ENCODE assay signal across 11 mouse cellular contexts in the genomic region with DNA sequence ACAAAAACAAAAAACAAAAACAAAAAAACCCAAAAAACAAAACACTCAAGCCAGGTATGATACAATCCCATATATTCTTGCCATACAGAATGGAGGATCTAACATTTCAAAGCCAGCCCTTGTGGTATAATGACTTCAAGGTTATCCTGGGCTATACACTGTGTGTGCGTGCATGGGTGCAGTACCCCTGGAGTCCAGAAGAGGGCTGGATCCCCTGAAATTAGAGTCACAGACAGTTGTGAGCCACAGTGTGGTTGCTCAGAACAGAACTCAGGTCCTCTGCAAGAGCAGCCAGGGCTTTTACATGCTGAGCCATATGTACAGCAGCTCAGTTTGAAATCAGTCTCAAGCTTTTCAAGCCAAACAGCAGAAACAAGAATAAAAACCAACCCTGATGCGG.
DNase-seq lines count a peak whose midpoint lies in the region; ATAC-seq and TF ChIP-seq lines count a peak whose summit lies in the region.
"Had no signal": no experiment of that assay in that cellular context is flagged by ENCODE, and none has a peak within 500 bp of the region (broad histone marks: within the 10 kb centered on the region; RNA-seq: fewer than 3 reads in every experiment).

No protein-coding gene starts in this region.

- no peak for DNase-seq in hindbrain, postnatal 0 days (ENCODE audit: low spot score)
- DNase-seq in testis, postnatal 10 days (ENCODE audit: low spot score), result no peak
- peak; percentile 60 for DNase-seq in thymus, postnatal 4 days
- DNase-seq in adrenal gland, adult (ENCODE audit: inconsistent age in 2 of 2, low spot score in 1 of 2), result no peak
- DNase-seq: cerebellum, postnatal 25 days; heart, postnatal 36 days had no signal

- no peak for ATAC-seq in hindbrain, postnatal 0 days
- ATAC-seq in hindbrain, embryonic 16.5 days, result no peak

- 100% methylated on average over 2 of the region's 2 CpGs for WGBS in hindbrain, postnatal 0 days
- 98% methylated on average over 2 of the region's 2 CpGs for WGBS in hindbrain, embryonic 16.5 days
- 89% methylated on average over 2 of the region's 2 CpGs for WGBS in bone marrow, adult 2 months

- peak; percentile 58 for TF ChIP-seq CTCF in hindbrain, postnatal 0 days (IDR thresholded peaks at IDR 0.05; ENCODE audit: low read depth)
- peak; percentile 37; the same call in 1 of the 2 replicates for TF ChIP-seq CTCF in testis, adult 2 months (IDR thresholded peaks at IDR 0.05; ENCODE audit: control insufficient read depth, insufficient read depth, insufficient replicate concordance, low read depth, low read length)
- peak; percentile 32; the same call in 1 of the 2 replicates for TF ChIP-seq CTCF in bone marrow, adult 2 months (IDR thresholded peaks at IDR 0.05; ENCODE audit: control insufficient read depth, insufficient read depth, low read length)

- no peak overlapping the region for H3K9ac ChIP-seq in hindbrain, postnatal 0 days (replicated peaks; ENCODE audit: low read length)
- H3K9ac ChIP-seq in hindbrain, embryonic 16.5 days (ENCODE audit: low read depth, low read length), result no peak overlapping the region
- H3K9ac ChIP-seq: kidney, embryonic 15.5 days; liver, embryonic 15.5 days had no signal

- no peaks in the 10 kb centered on the region for H3K4me1 ChIP-seq in hindbrain, postnatal 0 days (ENCODE audit: insufficient read depth, low read length)
- H3K4me1 ChIP-seq in hindbrain, embryonic 16.5 days (ENCODE audit: control insufficient read depth, insufficient read depth, low read depth, low read length), result no peaks in the 10 kb centered on the region
- no peaks in the 10 kb centered on the region for H3K4me1 ChIP-seq in testis, adult 2 months (ENCODE audit: control insufficient read depth, insufficient read depth, low read length)
- peaks cover 1% of the 10 kb centered on the region; the same call in 1 of the 2 replicates for H3K4me1 ChIP-seq in bone marrow, adult 2 months (ENCODE audit: control insufficient read depth, insufficient read depth, low read length)
- H3K4me1 ChIP-seq: kidney, embryonic 15.5 days had no signal

- no peak overlapping the region for H3K4me2 ChIP-seq in hindbrain, postnatal 0 days (ENCODE audit: low read depth, low read length)
- H3K4me2 ChIP-seq in hindbrain, embryonic 16.5 days (ENCODE audit: low read length), result no peak overlapping the region
- H3K4me2 ChIP-seq: kidney, embryonic 15.5 days; liver, embryonic 15.5 days had no signal

- no peak for TF ChIP-seq POLR2A in testis, adult 2 months (IDR thresholded peaks at IDR 0.05; ENCODE audit: control insufficient read depth, low read depth, low read length)
- TF ChIP-seq POLR2A in bone marrow, adult 2 months (IDR thresholded peaks at IDR 0.05; ENCODE audit: borderline replicate concordance, control insufficient read depth, low read depth, low read length), result no peak

- H3K27me3 ChIP-seq in hindbrain, postnatal 0 days (ENCODE audit: insufficient read depth, low read length), result no peaks in the 10 kb centered on the region
- H3K27me3 ChIP-seq in hindbrain, embryonic 16.5 days (replicated peaks; ENCODE audit: control insufficient read depth, insufficient read depth, low read length), result no peaks in the 10 kb centered on the region
- H3K27me3 ChIP-seq in testis, adult 2 months (ENCODE audit: control insufficient read depth, insufficient read depth, low read length), result no peaks in the 10 kb centered on the region
- H3K27me3 ChIP-seq: liver, embryonic 15.5 days had no signal

- no peak overlapping the region for H3K27ac ChIP-seq in hindbrain, postnatal 0 days
- no peak overlapping the region for H3K27ac ChIP-seq in hindbrain, embryonic 16.5 days (ENCODE audit: low read depth, low read length)
- H3K27ac ChIP-seq in testis, adult 2 months (ENCODE audit: control insufficient read depth, insufficient read depth, low read depth, low read length), result no peak overlapping the region
- H3K27ac ChIP-seq in bone marrow, adult 2 months (ENCODE audit: control insufficient read depth, insufficient read depth, low read depth, low read length, poor library complexity), result no peak overlapping the region
- H3K27ac ChIP-seq: kidney, embryonic 15.5 days; liver, embryonic 15.5 days had no signal

- H3K36me3 ChIP-seq in hindbrain, postnatal 0 days (ENCODE audit: insufficient read depth, low read length), result 0 out of 2 replicates have a peak, but pooled peaks cover 10% of the 10 kb centered on the region
- H3K36me3 ChIP-seq in hindbrain, embryonic 16.5 days (ENCODE audit: control insufficient read depth, insufficient read depth, low read length), result peaks cover 18% of the 10 kb centered on the region; the same call in 1 of the 2 replicates
- no peaks in the 10 kb centered on the region for H3K36me3 ChIP-seq in testis, adult 2 months (ENCODE audit: control insufficient read depth, insufficient read depth, low read length)
- H3K36me3 ChIP-seq: kidney, embryonic 15.5 days; liver, embryonic 15.5 days had no signal

- no peak overlapping the region for H3K4me3 ChIP-seq in hindbrain, postnatal 0 days (ENCODE audit: low read length)
- no peak overlapping the region for H3K4me3 ChIP-seq in hindbrain, embryonic 16.5 days (ENCODE audit: low read length)
- H3K4me3 ChIP-seq in testis, adult 2 months (ENCODE audit: control insufficient read depth, low read depth, low read length), result no peak overlapping the region
- no peak overlapping the region for H3K4me3 ChIP-seq in bone marrow, adult 2 months (replicated peaks; ENCODE audit: control insufficient read depth, low read depth, low read length)
- H3K4me3 ChIP-seq: kidney, embryonic 15.5 days; liver, embryonic 15.5 days had no signal

- no peaks in the 10 kb centered on the region for H3K9me3 ChIP-seq in hindbrain, postnatal 0 days (ENCODE audit: low read length)
- H3K9me3 ChIP-seq in hindbrain, embryonic 16.5 days (ENCODE audit: control insufficient read depth, low read length), result no peaks in the 10 kb centered on the region
- H3K9me3 ChIP-seq: kidney, embryonic 15.5 days; liver, embryonic 15.5 days had no signal
